Mouse (Mus musculus) bone marrow macrophage, adult 2 months (primary cell): ENCODE data around the gene Rims3. TPM values are rescaled to one million over a fixed set of nuclear protein-coding genes. Genes with fewer than 3 reads are reported as not detected.

Experiments used
- H3K27ac ChIP-seq: 2 replicates; pipeline ENCODE4 v1.5.1; 2012; ENCODE audit warnings: low read depth, low read length; ENCODE audit not compliant: insufficient read depth
- H3K4me1 ChIP-seq: 2 replicates; pipeline ENCODE4 v1.6.1; 2012; ENCODE audit warnings: low read length; ENCODE audit not compliant: control insufficient read depth, insufficient read depth
- H3K4me3 ChIP-seq: 2 replicates; pipeline ENCODE4 v1.5.1; 2012; ENCODE audit warnings: mild to moderate bottlenecking, low read length, moderate library complexity; ENCODE audit not compliant: insufficient read depth
- CTCF ChIP-seq: IDR thresholded peaks from 2 replicates; pipeline ENCODE4 v1.5.1; 2012; ENCODE audit warnings: low read depth, mild to moderate bottlenecking, low read length, moderate library complexity
- POLR2A ChIP-seq: IDR thresholded peaks from 2 replicates; pipeline ENCODE4 v1.6.1; 2012; ENCODE audit warnings: mild to moderate bottlenecking, low read depth, low read length, borderline replicate concordance
- polyA plus RNA-seq: library from polyadenylated mRNA; stranded (reverse); fragments of >200 nt; gene quantifications from 2 replicates; pipeline ENCODE4 v1.2.4, GENCODE M21; 2012; ENCODE audit not compliant: missing spikeins, insufficient read depth, insufficient read length

The Rims3 gene
- polyA plus RNA-seq, result 1.9 and 2.3 TPM in 2 replicates

GRCm38 (mm10) chr4:120854588-120855319 is at the start of gene Rims3:
Rims3 (plus strand) TSS chr4:120854816.
- peak within 1 kb of the TSS; percentile 31; the same call in 1 of the 2 replicates for H3K4me3 ChIP-seq
- no peak within 1 kb of the TSS for H3K27ac ChIP-seq
- TF ChIP-seq POLR2A (no peak), CTCF (no peak)
- H3K4me1 ChIP-seq, result no peaks in the 10 kb centered on the region

- Histone ChIP-seq H3K4me3 (no peak overlapping the region), H3K27ac (no peak overlapping the region), H3K4me1 (peaks cover 5% of the 10 kb centered on the region)
- TF ChIP-seq POLR2A, result no peak
- no peak for TF ChIP-seq CTCF
Measured at GRCm38 (mm10) chr4:120805816-120806215, 48.8 kb upstream of the Rims3 start.

- no peak overlapping the region for H3K4me3 ChIP-seq
- TF ChIP-seq POLR2A, result no peak
- no peak for TF ChIP-seq CTCF
- no peak overlapping the region for H3K27ac ChIP-seq
Measured at GRCm38 (mm10) chr4:120813762-120814161, 40.9 kb upstream of the Rims3 start.

GRCm38 (mm10) chr4:120814171-120814570 is 40.4 kb upstream of the Rims3 start:
- no peak overlapping the region for H3K4me3 ChIP-seq
- peaks cover 34% of the 10 kb centered on the region for H3K4me1 ChIP-seq
- H3K27ac ChIP-seq, result no peak overlapping the region
- no peak for TF ChIP-seq POLR2A
- TF ChIP-seq CTCF, result no peak

More at GRCm38 (mm10) chr4:120813762-120814161, 40.9 kb upstream of the Rims3 start:
- peaks cover 32% of the 10 kb centered on the region for H3K4me1 ChIP-seq

- H3K27ac ChIP-seq, result no peak overlapping the region
- no peak for TF ChIP-seq POLR2A
- no peak for TF ChIP-seq CTCF
- H3K4me3 ChIP-seq, result peak overlapping the region; percentile 59
- peaks cover 42% of the 10 kb centered on the region for H3K4me1 ChIP-seq
Measured at GRCm38 (mm10) chr4:120815163-120815562, 39.5 kb upstream of the Rims3 start.

GRCm38 (mm10) chr4:120815622-120816334 is 38.8 kb upstream of the Rims3 start:
- no peak overlapping the region for H3K27ac ChIP-seq
- H3K4me1 ChIP-seq, result peaks cover 44% of the 10 kb centered on the region
- TF ChIP-seq CTCF (no peak), POLR2A (no peak)
- H3K4me3 ChIP-seq, result peak overlapping the region; percentile 59

GRCm38 (mm10) chr4:120817002-120817774 is 37.4 kb upstream of the Rims3 start:
- H3K4me3 ChIP-seq, result no peak overlapping the region
- TF ChIP-seq POLR2A (no peak), CTCF (no peak)
- H3K4me1 ChIP-seq, result peaks cover 45% of the 10 kb centered on the region
- no peak overlapping the region for H3K27ac ChIP-seq

- Histone ChIP-seq H3K4me3 (no peak overlapping the region), H3K4me1 (peaks cover 45% of the 10 kb centered on the region), H3K27ac (no peak overlapping the region)
- TF ChIP-seq CTCF (no peak), POLR2A (no peak)
Measured at GRCm38 (mm10) chr4:120817951-120818350, 36.7 kb upstream of the Rims3 start.

GRCm38 (mm10) chr4:120819296-120819695 is 35.3 kb upstream of the Rims3 start:
- TF ChIP-seq CTCF (no peak), POLR2A (no peak)
- Histone ChIP-seq H3K4me3 (no peak overlapping the region), H3K27ac (peak overlapping the region; percentile 19; the same call in 1 of the 2 replicates), H3K4me1 (peaks cover 47% of the 10 kb centered on the region)

- Histone ChIP-seq H3K4me3 (no peak overlapping the region), H3K4me1 (peaks cover 47% of the 10 kb centered on the region), H3K27ac (peak overlapping the region; percentile 19; the same call in 1 of the 2 replicates)
- TF ChIP-seq POLR2A, result no peak
- no peak for TF ChIP-seq CTCF
Measured at GRCm38 (mm10) chr4:120819871-120820270, 34.7 kb upstream of the Rims3 start.
